Mouse (Mus musculus): ENCODE data around the gene Cntrob.

GRCm38 (mm10) chr11:69302817-69303216 lies 20.8 kb downstream of the Cntrob start:
- TF ChIP-seq CTCF (IDR thresholded peaks at IDR 0.05; ENCODE audit: extremely low read depth, insufficient read depth, insufficient read length, insufficient replicate concordance): no peak
- no peak for TF ChIP-seq POLR2A (IDR thresholded peaks at IDR 0.05; ENCODE audit: low read depth, low read length)

All from spleen, adult 2 months (tissue).